ENCODE assay signal across 16 mouse cellular contexts in genomic region chr8:121663101-121663500, GRCm38 (mm10). TPM values are rescaled to one million over a fixed set of nuclear protein-coding genes. Genes with fewer than 3 reads are reported as not detected.
"Had no signal": no experiment of that assay in that cellular context is flagged by ENCODE, and none has a peak within 500 bp of the region (broad histone marks: within the 10 kb centered on the region; RNA-seq: fewer than 3 reads in every experiment).

No protein-coding gene starts in this region.

- DNase-seq: cerebellum, adult 8-10 months; cerebellum, adult 9-10 months; cerebellum, adult 9-11 months; cerebellum, postnatal 10 days; cerebellum, postnatal 14 days; cerebellum, postnatal 25 days; cerebellum, postnatal 36 days; embryo, embryonic 11 days; forebrain, postnatal 0 days; gastrocnemius, adult 2 months; gastrocnemius, postnatal 10 days; gastrocnemius, postnatal 14 days; gastrocnemius, postnatal 25 days; gastrocnemius, postnatal 36 days; heart, adult 2 months had no signal

RNA-seq across cellular contexts. Expression of gene Zcchc14, which starts 10.4 kb away (rescaled TPM):
- total RNA-seq: granulocyte monocyte progenitor cell, adult 5-6 weeks had no signal
